Mouse (Mus musculus) T-helper 1 cell (primary cell): ENCODE data around the gene Pax9.

Experiments
- in situ Hi-C: fragments of 300-600 bp; cut with MboI, MseI; formaldehyde crosslinking; loops from one replicate; pipeline ENCODE4 v1.15.1; 2025; ENCODE audit warnings: high pct_unique_total_duplicates

Pax9 gene

DNA sequence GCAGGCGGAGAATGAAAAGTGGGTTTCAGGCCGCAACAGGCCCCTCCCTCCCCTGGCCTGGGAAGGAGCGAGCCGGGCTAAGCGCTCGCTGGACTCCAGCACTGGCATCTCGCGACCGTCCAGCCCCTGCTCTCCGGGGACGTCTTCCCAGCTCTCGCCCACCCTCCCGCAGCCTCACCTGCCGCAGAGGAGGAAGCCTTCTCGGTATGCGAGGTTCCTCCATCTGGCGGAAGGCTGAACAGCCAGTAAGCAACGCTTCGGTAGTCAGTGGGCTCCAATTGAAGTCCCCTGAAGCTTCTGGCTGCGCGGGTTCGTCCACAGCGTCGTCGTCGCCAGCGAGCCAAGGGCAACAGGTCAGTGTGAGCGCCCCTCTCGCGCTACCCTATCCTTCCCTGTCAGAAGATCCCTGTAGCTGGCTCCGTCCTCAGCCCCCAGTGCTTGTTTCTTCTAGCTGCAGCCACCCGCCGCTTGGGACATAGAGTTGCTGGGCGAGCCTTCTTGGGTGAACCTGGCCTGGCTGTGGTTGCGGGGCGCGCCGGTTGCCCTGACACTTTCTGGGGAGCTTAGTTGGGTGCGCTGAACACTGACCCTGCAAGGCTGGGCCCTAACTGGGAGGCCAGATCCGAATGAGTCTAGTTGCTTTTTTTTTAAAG lies at the start of gene Pax9:
Gene Pax9 (plus strand): TSS at position 341 of the 653 bp plus-strand sequence.
- in situ Hi-C loops: loop anchor here (5.0 to 25.0 kb wide), 3 partner anchors 79 to 496 kb away; partner anchors contain the start of genes Nkx2-9 and Slc25a21

DNA sequence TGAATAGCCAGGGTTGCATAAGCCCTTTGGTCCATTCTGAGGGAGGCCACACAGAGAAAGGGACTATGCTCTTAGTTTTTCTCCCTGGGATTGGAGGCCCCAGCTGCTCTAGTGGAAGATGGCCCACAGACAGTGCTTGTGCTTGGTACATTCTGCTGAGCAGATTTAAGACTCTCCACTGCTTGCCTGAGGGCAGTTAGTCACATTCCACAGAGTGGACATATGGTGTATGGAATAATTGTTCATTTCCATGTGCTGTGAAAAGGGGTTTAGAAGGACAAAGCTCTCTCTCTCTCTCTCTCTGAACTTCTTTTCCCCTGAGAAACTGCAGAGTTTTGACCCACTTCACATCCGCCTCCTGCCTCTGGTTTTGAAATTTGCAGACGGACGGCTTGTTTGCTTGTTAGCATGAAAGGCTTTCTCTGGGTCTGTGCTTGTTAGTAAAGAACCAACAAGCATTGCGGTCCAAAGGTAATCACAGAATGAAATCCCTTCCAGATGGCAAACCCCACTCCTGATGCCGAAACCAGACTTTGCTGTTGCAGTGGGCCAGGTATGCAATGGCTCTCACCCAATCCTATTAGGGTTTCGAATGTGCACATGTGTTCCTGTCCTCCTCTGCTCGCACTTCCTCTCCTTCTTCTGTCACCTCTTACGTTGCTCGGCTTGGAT lies 22.0 kb upstream of the Pax9 start:
- in situ Hi-C loops: no loop called here

DNA sequence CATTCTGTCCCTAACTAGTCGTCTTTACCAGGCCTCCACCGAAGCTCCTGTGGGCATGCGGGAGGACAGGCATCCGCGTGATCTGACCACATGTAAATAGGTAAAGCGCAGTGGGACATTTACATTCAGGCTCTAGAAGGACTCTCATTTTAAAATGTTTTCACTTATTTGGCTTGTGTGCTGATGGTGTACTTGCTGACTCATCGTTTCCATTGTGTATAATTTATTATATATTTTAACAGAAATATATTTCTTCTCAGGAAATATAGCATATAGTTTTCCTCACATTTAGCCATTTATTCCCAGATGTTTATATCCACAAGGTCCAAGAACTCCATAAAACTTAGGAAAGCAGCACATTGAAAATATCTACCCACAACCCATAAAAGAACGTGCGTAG lies 20.8 kb upstream of the Pax9 start:
- in situ Hi-C loops: no loop called here

DNA sequence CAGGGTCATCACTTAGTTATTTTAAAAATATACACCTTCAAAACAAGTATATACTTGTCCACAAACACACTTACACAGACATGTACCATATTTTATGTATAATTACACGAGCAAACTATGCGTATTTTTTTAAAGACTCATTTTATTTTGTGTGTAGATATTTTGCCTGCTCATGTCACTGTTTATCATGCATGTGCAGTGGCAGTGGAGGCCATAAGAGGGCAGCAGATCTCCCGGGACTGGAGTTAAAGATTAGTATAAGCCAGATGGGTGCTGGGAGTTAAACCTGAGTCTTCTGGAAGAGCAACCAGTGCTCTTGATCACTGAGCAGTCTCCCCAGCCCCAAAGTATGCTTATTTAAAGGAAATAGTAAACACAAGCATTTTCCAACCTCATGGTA lies 16.8 kb upstream of the Pax9 start:
- in situ Hi-C loops: loop anchor here (25.0 kb wide), 1 partner anchor 513 kb away; the partner anchor contains the start of gene Slc25a21

DNA sequence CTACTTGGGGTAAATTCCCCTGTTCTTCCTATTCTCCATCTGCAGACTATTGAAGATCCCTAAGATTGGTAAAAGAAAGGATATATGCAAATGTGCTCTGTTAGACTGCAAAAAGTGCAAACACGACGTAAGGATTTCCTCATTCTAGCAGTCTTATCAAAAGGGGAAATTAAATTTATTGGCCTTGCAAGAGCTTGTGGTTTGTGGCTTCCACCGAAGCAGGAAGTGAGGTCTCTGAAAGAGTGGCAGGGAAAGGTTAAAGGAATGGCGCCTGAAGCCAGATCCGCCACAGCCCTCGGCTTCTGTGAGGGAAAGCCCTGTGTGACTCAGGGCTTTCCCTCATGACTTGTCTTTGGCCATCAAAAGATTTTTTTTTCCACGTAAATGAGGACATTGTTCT lies 13.9 kb upstream of the Pax9 start:
- in situ Hi-C loops: loop anchor here (25.0 kb wide), 1 partner anchor 510 kb away; the partner anchor contains the start of gene Slc25a21

DNA sequence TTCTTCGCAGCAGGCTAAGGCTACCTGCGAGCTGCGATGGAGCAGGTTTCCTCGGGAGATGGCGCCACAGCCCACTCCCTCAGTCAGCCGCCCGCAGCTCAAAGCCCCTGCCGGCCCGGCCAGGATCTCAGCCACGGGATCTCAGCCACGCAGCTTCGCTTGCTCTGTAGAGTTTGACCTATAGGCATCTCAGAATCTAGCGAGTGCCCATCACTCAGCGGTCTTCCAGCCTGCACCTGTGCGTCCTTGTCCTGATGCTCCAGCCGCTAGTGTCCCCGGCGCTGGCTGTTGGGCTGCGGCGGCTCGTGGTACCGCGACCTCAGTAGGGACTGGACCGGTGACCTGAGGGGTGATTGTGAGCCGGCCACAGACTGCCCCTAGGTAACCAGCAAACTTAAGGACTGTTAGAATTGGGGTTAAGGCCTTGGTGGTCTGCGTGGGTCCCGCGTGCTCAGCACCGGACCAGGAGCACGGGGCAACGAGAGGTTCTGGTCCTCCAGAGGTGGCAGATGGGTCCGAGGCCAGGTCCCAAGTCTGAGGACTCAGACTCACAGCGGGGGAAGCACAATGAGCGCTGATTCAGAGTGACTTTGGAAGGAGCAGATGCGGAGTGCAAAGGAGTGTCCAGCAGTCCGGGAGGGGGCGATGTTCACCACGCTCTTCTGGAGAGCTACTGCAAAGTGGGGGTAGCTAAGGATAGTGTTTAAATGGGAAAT lies 10.3 kb upstream of the Pax9 start:
- in situ Hi-C loops: loop anchor here (25.0 kb wide), 1 partner anchor 506 kb away; the partner anchor contains the start of gene Slc25a21

DNA sequence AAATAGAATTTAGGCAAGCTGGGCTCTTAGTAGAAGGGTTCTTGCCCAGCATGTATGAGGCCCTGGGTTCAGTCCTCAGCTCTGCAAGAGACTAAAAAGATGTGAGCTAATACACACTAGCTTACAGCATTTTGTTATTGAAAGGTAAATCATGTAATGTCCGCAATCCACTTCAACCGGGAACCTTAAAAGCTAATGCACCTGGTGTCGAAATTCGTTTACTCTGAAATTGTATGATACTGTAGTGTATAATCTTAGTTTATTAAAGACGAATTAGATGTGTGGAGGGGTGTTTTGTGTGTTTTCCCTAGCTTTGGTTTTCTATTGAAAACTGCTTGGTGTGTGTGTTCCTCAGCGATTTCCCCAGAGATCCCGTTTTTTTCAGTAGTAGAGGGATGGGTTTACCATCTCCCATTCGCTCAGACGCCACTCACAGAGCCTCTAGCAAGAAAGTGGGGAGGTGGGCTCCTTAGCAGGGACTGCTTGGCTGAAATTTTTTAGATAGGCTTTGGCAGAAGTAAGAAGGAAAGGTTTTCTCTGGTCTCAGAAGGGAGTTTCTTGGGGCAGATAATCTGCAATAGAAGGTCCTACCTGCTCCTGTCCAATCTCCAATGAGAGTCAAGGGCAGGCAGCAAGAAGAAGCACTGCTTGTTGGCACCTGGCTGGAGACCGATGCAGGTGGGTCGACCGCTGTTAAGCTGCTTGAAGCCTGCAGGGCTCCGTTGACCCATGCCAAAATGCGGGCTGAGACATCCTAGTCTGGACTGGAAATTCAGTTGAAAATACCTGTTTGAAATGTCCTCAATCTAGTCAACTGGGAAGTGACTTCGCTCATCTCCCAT lies 3.7 kb upstream of the Pax9 start:
- in situ Hi-C loops: loop anchor here (25.0 kb wide), 1 partner anchor 499 kb away; the partner anchor contains the start of gene Slc25a21

DNA sequence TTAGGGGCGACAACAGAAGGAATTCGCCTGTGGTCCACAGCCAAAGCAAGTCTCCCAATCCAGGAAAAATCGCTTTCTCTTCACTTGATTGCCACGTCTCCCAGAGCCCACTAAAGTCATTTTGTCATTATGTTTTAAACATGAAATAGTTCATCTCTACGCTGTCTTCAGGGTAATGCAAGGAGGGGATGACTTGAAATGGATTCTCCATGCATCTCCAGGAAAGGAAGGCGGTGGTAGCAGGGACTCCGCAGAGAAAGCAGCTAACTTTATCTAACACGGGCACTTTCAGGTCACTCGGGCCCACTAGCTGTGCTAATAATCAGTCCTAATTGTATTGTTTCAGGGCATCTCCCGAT lies 3.1 kb upstream of the Pax9 start:
- in situ Hi-C loops: loop anchor here (25.0 kb wide), 1 partner anchor 499 kb away; the partner anchor contains the start of gene Slc25a21

DNA sequence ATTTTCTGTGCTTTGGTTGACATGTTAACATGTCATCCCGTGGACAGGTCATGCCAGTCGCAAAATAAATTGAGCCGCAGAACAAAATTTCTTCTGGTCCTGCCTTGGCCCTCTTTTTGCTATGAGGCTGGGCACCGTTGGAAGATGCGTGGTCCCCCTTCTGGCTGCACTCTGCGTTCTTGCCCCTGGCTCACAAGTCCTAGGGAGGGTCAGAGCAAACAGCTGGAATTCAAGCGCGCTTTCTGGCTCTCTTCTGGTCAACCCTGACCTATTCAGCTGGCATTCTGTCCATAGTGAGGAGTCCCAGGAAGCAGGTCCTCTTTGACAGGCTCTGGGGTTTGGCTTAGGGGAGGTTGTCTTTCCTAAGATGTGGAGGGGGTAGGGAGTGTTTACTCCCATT lies 2.6 kb upstream of the Pax9 start:
- in situ Hi-C loops: loop anchor here (25.0 kb wide), 1 partner anchor 498 kb away; the partner anchor contains the start of gene Slc25a21

DNA sequence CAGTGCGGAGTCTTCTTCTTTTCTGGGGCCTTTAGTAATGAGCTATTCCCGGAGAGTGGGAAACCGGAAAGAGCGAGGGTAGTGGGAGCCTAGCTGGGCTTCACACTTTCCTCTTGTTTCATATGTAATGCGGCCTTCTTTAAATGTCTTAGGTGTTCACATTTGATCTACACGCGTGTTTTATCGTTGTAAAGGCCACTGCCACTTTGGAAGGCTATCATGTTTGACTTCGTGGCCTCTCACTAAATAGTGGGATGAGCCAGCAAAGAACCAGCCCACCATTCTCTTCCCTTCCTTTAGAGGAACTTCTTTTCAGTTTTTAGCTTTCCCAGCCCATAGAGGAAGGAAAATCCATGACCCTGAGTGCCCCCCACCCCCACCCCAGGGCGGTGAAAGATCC lies 2.2 kb upstream of the Pax9 start:
- in situ Hi-C loops: loop anchor here (25.0 kb wide), 1 partner anchor 498 kb away; the partner anchor contains the start of gene Slc25a21

DNA sequence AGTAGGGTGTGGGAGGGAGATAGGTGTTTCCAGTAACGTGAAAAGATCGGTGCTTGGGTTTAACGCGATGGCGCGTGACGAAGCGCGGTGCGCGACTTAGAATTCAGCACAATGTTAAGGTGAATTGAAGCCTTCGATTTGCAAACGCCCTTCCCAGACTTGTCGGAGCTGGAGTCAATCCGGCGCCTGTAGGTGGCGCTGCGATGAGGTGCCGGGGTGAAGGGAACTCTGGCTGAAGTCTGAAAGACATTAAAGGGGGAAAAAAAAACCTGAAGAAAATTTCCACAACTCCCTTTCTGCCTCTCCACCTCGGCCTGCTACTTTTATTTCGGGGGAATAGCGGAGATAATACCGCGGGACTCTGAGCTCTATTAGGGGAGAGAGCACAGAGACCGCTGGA lies 1.8 kb upstream of the Pax9 start:
- in situ Hi-C loops: loop anchor here (5.0 to 25.0 kb wide), 3 partner anchors 77 to 498 kb away; partner anchors contain the start of genes Nkx2-9 and Slc25a21

DNA sequence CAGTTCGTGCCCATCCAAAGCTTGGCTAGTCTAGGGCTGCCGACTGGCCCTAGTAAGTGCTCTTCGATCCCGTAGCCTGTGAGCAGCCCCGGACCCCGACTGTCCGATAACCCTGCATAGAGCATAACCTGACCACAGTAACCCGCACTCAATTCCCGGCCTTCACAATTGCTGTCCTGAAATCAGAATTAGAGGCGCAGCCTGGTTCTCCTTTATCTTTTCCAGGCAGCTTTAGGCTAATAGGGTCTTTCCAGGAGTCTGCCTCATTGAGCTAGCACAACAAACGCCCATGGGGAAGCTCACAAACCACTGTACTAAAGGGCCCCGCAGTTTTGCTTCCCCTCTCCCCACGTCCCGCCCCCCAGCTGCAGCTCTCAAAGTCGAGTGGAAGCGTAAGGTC lies 1.2 kb upstream of the Pax9 start:
- in situ Hi-C loops: loop anchor here (5.0 to 25.0 kb wide), 3 partner anchors 78 to 497 kb away; partner anchors contain the start of genes Nkx2-9 and Slc25a21

DNA sequence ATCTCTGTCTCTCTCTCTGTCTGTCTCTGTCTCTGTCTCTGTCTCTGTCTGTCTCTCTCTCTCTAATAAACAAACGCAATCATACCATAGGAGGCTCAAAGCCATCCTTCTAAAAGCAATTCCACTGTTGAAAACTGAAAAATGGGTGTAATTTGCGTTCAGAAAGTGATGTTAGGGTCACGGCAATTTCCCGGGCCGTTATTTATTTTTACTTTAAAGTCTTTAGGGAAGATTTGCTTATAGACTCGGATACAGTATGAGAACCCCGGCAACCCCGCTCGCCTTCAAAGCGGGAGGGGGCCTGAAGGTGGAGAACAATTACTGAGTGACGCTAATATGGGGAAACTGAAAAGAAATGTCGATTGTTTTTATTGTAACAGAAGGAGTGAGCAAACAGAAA lies 566 bp upstream of the Pax9 start:
- in situ Hi-C loops: loop anchor here (5.0 to 25.0 kb wide), 3 partner anchors 79 to 496 kb away; partner anchors contain the start of genes Nkx2-9 and Slc25a21

DNA sequence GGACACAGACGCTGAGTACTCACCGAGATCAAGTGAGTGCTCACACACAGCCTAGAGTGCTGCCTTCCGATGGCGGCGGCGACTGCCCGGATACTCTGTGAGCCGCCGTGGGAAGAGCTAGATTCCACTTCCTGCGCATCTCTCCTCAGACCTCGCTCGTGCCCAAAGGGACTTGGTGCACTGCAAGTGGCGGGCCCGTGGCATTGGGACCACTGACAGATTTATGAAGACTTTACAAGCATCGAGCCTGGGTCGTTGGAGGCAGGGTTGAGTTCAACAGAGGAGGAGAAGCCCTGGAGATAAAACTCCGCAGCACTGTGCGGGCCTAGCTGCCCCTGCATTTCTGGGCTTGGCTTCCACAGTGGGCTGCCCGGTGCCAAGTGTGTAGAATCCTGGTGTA lies 969 bp downstream of the Pax9 start:
- in situ Hi-C loops: loop anchor here (5.0 to 25.0 kb wide), 3 partner anchors 80 to 495 kb away; partner anchors contain the start of genes Nkx2-9 and Slc25a21

DNA sequence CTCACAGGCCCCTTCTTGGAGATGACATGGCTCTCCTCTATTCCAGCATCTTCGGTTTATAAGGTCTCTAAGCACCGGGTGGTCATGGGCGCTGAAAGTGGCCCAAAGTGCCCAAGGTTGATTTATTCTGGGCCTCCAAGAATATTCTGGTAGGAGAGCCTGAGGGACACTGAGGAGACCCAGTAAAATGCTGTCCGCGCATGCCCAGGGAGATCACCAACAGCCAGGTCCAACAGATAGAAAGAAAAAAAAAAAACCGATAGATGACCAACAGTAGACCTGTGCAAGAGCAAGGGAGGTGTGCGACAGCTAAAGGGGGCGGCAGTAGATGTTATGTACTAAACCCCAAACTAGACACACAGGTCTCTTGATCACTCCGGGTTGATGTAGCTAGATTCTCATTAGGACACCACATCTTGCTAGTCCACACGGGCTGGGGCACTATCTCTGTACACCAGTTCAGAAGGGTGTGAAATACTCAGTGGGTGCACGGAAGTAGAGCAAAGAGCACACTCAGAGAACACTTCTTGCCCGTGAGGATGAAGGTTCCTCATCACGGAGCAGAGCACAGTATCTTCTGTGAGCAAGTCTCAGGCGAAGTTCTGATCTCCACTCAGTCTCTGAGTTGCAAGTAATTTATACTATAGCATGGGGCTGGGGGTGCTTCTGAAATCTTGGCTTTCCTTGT lies 2.0 kb downstream of the Pax9 start:
- in situ Hi-C loops: loop anchor here (5.0 to 25.0 kb wide), 3 partner anchors 81 to 494 kb away; partner anchors contain the start of genes Nkx2-9 and Slc25a21

DNA sequence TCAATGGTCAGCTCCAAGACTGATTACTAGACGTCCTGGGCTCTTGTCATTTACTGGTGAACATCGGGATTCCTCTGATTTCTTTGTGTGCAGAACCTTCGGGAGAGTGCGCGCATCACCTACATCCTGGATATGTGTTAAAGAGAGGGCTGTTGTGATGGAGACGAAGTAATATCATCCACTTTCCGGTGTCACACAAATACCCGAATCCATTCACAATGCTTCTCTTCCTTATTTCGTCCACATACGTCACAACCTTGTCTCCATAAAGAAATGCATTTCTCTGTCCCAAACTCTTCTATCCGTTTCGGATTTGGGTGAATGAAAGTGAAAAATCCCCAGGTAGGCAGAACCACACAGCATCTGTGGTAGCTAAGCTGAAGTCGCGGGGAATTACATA lies 2.8 kb downstream of the Pax9 start:
- in situ Hi-C loops: loop anchor here (5.0 to 25.0 kb wide), 3 partner anchors 82 to 493 kb away; partner anchors contain the start of genes Nkx2-9 and Slc25a21

DNA sequence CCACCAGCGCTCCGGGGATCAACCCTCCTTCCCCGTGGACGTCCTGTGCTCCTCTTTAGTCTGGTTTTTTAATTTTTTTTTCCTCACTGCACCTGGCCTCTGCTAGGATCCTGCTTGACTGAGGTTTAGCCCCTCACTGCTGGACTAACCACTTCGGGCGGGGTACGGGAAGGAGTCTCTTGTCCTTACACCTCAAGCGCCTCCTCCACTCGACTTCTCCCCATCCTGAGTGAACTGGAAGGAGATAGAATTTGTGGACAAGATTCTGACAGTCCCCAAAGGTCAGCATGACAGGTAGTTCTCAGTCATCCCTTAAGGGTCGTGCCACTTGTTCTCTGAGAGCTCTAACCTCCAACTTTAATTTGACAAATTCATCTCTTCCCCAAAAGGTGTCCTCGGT lies 3.4 kb downstream of the Pax9 start:
- in situ Hi-C loops: loop anchor here (5.0 to 25.0 kb wide), 4 partner anchors 83 to 847 kb away; partner anchors contain the start of genes Nkx2-9 and Slc25a21

DNA sequence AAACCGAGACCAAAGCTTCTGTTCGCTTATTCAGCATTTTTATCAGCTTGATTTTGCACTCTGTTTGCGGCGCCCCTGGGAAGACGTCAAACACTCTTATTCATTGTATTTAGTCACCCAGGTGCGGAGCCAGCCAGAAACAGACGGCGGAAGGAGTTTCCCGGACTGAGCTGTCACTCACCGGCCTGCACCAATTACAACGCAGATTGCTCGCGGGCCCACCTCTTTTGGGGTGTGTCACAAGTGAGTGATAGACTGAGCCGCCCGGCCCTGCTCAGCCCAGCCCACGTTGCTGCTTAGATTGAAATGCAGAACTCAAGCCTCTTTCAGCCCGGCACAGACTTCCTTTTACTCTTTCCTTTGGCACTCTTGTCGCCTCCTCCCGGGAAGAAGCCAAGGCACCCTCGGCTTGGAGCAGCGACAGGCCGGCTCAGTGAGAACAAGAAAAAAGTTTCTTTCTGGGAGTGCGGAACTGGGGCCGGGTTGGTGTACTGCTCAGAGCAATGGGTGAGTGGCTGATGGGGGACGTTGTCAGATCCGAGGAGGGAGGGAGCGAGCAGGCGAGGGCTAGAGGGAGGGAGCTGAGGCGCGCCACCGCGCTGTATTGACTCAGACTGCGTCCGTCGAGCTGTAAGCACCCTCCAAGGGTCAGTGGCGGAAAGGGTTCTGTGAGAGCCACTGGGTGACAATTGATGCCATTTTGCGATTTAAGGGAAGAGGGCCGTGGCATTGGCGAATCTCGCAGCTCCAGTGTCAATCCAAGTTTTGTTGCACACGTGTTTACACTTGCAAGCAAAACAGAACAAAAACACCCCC lies 4.0 kb downstream of the Pax9 start:
- in situ Hi-C loops: loop anchor here (5.0 to 25.0 kb wide), 3 partner anchors 171 to 847 kb away; partner anchors contain the start of gene Slc25a21
